9 mouse cellular contexts compared by ENCODE assay signal in genomic region chr10:3996170-3996876, GRCm38 (mm10). TPM values are rescaled to one million over a fixed set of nuclear protein-coding genes. Genes with fewer than 3 reads are reported as not detected.
A peak's percentile ranks its signal among the peaks of the same experiment; 100 is the strongest.
DNase-seq lines count a peak whose midpoint lies in the region; ATAC-seq and TF ChIP-seq lines count a peak whose summit lies in the region.
"Had no signal": no experiment of that assay in that cellular context is flagged by ENCODE, and none has a peak within 500 bp of the region (broad histone marks: within the 10 kb centered on the region; RNA-seq: fewer than 3 reads in every experiment).

No protein-coding gene starts in this region.

- TF ChIP-seq CTCF in bone marrow macrophage, adult 2 months (IDR thresholded peaks at IDR 0.05; ENCODE audit: low read depth, low read length), result peak; percentile 67
- TF ChIP-seq CTCF in heart, postnatal 0 days (IDR thresholded peaks at IDR 0.05; ENCODE audit: low read depth), result peak; percentile 76
- peak; percentile 87 for TF ChIP-seq CTCF in liver, embryonic 14.5 days (IDR thresholded peaks at IDR 0.05; ENCODE audit: low read depth)

- no peaks in the 10 kb centered on the region for H3K9me3 ChIP-seq in heart, postnatal 0 days (replicated peaks; ENCODE audit: control insufficient read depth, low read length)
- no peaks in the 10 kb centered on the region for H3K9me3 ChIP-seq in liver, embryonic 14.5 days (ENCODE audit: control insufficient read depth, low read length)
- H3K9me3 ChIP-seq in neural tube, embryonic 13.5 days, result no peaks in the 10 kb centered on the region

- TF ChIP-seq EP300 in heart, postnatal 0 days (IDR thresholded peaks at IDR 0.05; ENCODE audit: low read depth), result no peak
- TF ChIP-seq EP300 in liver, embryonic 14.5 days (IDR thresholded peaks at IDR 0.05; ENCODE audit: low read depth), result peak; percentile 56

- DNase-seq in heart, postnatal 0 days (ENCODE audit: low spot score), result peak; percentile 85
- DNase-seq in kidney, postnatal 25 days, result peak; percentile 76 to 78
- peak; percentile 49 to 58 (median 55) for DNase-seq in liver, embryonic 14.5 days (ENCODE audit: low read depth in 3 of 3, low spot score in 3 of 3)
- peak; percentile 69 for DNase-seq in telencephalon, adult 2 months (ENCODE audit: low read depth, low spot score)

- H3K9ac ChIP-seq in heart, postnatal 0 days (replicated peaks; ENCODE audit: low read depth, low read length), result no peak overlapping the region
- H3K9ac ChIP-seq in liver, embryonic 14.5 days (replicated peaks), result no peak overlapping the region
- peak overlapping the region; percentile 12; the same call in 1 of the 2 replicates for H3K9ac ChIP-seq in neural tube, embryonic 13.5 days

- 48% methylated on average over 15 of the region's 15 CpGs for WGBS in heart, postnatal 0 days
- WGBS in liver, embryonic 14.5 days (ENCODE audit: insufficient replicate concordance), result 51% methylated on average over 15 of the region's 15 CpGs
- WGBS in neural tube, embryonic 13.5 days, result 55% methylated on average over 15 of the region's 15 CpGs

- no peak overlapping the region for H3K4me3 ChIP-seq in bone marrow macrophage, adult 2 months (ENCODE audit: insufficient read depth, low read length)
- no peak overlapping the region for H3K4me3 ChIP-seq in heart, postnatal 0 days (ENCODE audit: low read depth, low read length)
- H3K4me3 ChIP-seq in liver, embryonic 14.5 days (ENCODE audit: insufficient read depth in 1 of 2, low read depth in 2 of 2, low read length in 2 of 2), result no peak overlapping the region
- no peak overlapping the region for H3K4me3 ChIP-seq in neural tube, embryonic 13.5 days
- H3K4me3 ChIP-seq: erythroblast, embryonic 14.5 days had no signal

- H3K4me1 ChIP-seq in bone marrow macrophage, adult 2 months (ENCODE audit: control insufficient read depth, insufficient read depth, low read length), result no peaks in the 10 kb centered on the region
- H3K4me1 ChIP-seq in heart, postnatal 0 days (ENCODE audit: control insufficient read depth, insufficient read depth), result no peaks in the 10 kb centered on the region
- H3K4me1 ChIP-seq in liver, embryonic 14.5 days (replicated peaks; ENCODE audit: control insufficient read depth in 2 of 2, insufficient read depth in 2 of 2, low read length in 1 of 2), result peaks cover 34 to 35% of the 10 kb centered on the region in 2 experiments
- H3K4me1 ChIP-seq in neural tube, embryonic 13.5 days (replicated peaks), result no peaks in the 10 kb centered on the region

- ATAC-seq in CD4-positive, CD25-positive, alpha-beta regulatory T cell, adult 4 months, result peak; percentile 89
- ATAC-seq in erythroblast, adult 5-6 weeks (replicated peaks; ENCODE audit: low FRiP score, poor library complexity, severe bottlenecking), result peak; percentile 46; the same call in 1 of the 2 replicates
- peak; percentile 60; the same call in 1 of the 2 replicates for ATAC-seq in heart, postnatal 0 days (ENCODE audit: insufficient read depth, low read depth)
- peak; percentile 14; the same call in 1 of the 2 replicates for ATAC-seq in liver, embryonic 14.5 days (ENCODE audit: insufficient read depth)
- ATAC-seq in neural tube, embryonic 13.5 days (ENCODE audit: low read depth), result peak; percentile 86

- no peak overlapping the region for H3K4me2 ChIP-seq in heart, postnatal 0 days (ENCODE audit: low read depth, low read length)
- H3K4me2 ChIP-seq in liver, embryonic 14.5 days (ENCODE audit: low read depth), result peak overlapping the region; percentile 4
- no peak overlapping the region for H3K4me2 ChIP-seq in neural tube, embryonic 13.5 days

- no peaks in the 10 kb centered on the region for H3K27me3 ChIP-seq in heart, postnatal 0 days (ENCODE audit: control insufficient read depth, insufficient read depth, low read length)
- H3K27me3 ChIP-seq in liver, embryonic 14.5 days (ENCODE audit: control insufficient read depth, insufficient read depth, low read length), result no peaks in the 10 kb centered on the region
- no peaks in the 10 kb centered on the region for H3K27me3 ChIP-seq in neural tube, embryonic 13.5 days

- H3K36me3 ChIP-seq in heart, postnatal 0 days (replicated peaks; ENCODE audit: control insufficient read depth, insufficient read depth, low read length), result no peaks in the 10 kb centered on the region
- peaks cover 21% of the 10 kb centered on the region for H3K36me3 ChIP-seq in liver, embryonic 14.5 days (replicated peaks; ENCODE audit: control insufficient read depth, insufficient read depth, low read depth)
- no peaks in the 10 kb centered on the region for H3K36me3 ChIP-seq in neural tube, embryonic 13.5 days

- no peak overlapping the region for H3K27ac ChIP-seq in bone marrow macrophage, adult 2 months (ENCODE audit: insufficient read depth, low read depth, low read length)
- no peak overlapping the region for H3K27ac ChIP-seq in heart, postnatal 0 days (ENCODE audit: low read depth)
- peak overlapping the region; percentile 44 for H3K27ac ChIP-seq in liver, embryonic 14.5 days
- no peak overlapping the region; the same call in 1 of the 2 replicates for H3K27ac ChIP-seq in neural tube, embryonic 13.5 days (replicated peaks)

- TF ChIP-seq POLR2A in bone marrow macrophage, adult 2 months (IDR thresholded peaks at IDR 0.05; ENCODE audit: borderline replicate concordance, low read depth, low read length), result no peak

RNA-seq across cellular contexts. Expression of gene Mthfd1l, which starts 23.4 kb away (rescaled TPM):
- 10 to 100 TPM; 13.4 to 21.5 TPM for polyA plus RNA-seq in CD4-positive, CD25-positive, alpha-beta regulatory T cell, adult 4 months (2017; shearing (Covaris generic))
- polyA plus RNA-seq in bone marrow macrophage, adult 2 months (2012; ENCODE audit: insufficient read depth, insufficient read length, missing spikeins), result 4.5 and 5.6 TPM in 2 replicates
- total RNA-seq in erythroblast, adult 5-6 weeks (2015; ENCODE audit: low replicate concordance), result 5.9 and 9.6 TPM in 2 replicates
- total RNA-seq in erythroblast, adult 5-6 weeks (2017; ENCODE audit: low replicate concordance), result 26.9 and 32.3 TPM in 2 replicates
- total RNA-seq in heart, postnatal 0 days (2014; rRNA removed; ENCODE audit: low replicate concordance), result 2.8 and 7.2 TPM in 2 replicates
- polyA plus RNA-seq in heart, postnatal 0 days (2015; fragmentation: Nextera tagmentation; extraction: Ambion mirVana), result 2.3 and 3.0 TPM in 2 replicates
- 11.9 and 18.5 TPM in 2 replicates for polyA plus RNA-seq in liver, embryonic 14.5 days (2012; rRNA removed)
- 19.2 and 21.4 TPM in 2 replicates for polyA plus RNA-seq in liver, embryonic 14.5 days (2014; fragmentation: Nextera tagmentation; extraction: Ambion mirVana)
- 6.2 and 6.4 TPM in 2 replicates for polyA plus RNA-seq in neural tube, embryonic 13.5 days (2015; fragmentation: Nextera tagmentation; extraction: Ambion mirVana)

Comparison
In these comparisons a context has a peak if more than half of its experiments do, and no peak if none do; other contexts are left out.
1. ATAC-seq: peak in every context shown above with its lines; median percentile 89 in CD4-positive, CD25-positive, alpha-beta regulatory T cell, adult 4 months; 86 in neural tube, embryonic 13.5 days; 60 in heart, postnatal 0 days; 46 in erythroblast, adult 5-6 weeks; 14 in liver, embryonic 14.5 days.